Mouse (Mus musculus) granulocyte monocyte progenitor cell, adult 5-6 weeks (primary cell): ENCODE data around the gene 1700088E04Rik. TPM values are rescaled to one million over a fixed set of nuclear protein-coding genes. Genes with fewer than 3 reads are reported as not detected.

ENCODE experiments used
- ATAC-seq: replicated peaks from 2 replicates; pipeline ENCODE4 v1.8.0; 2016; ENCODE audit warnings: mild to moderate bottlenecking, moderate TSS enrichment, inconsistent platforms; ENCODE audit not compliant: poor library complexity, severe bottlenecking
- total RNA-seq, 2 experiments: library from RNA; stranded (forward) in 1 of 2; stranded (reverse) in 1 of 2; fragments of 200-712, 200-1000 nt in 1 of 2; fragments of >200 nt in 1 of 2; fragmentation: Nextera tagmentation in 1 of 2; gene quantifications; 2 replicates each; pipeline ENCODE4 v1.2.3; 2014 to 2017

Gene 1700088E04Rik
- total RNA-seq (2014; fragmentation: Nextera tagmentation) = not detected in 2 replicates
- not detected in 2 replicates for total RNA-seq (2017)

- ATAC-seq = peak; percentile 88
Measured at GRCm38 (mm10) chr15:79140866-79141565, at the start of gene 1700088E04Rik, which contains the start of gene Polr2f. 1700088E04Rik (minus strand) TSS chr15:79141253. Polr2f (plus strand) TSS chr15:79141009.

GRCm38 (mm10) chr15:79187819-79188218 lies 46.8 kb upstream of the 1700088E04Rik start:
- ATAC-seq = no peak

GRCm38 (mm10) chr15:79185213-79185612 lies 44.2 kb upstream of the 1700088E04Rik start:
- ATAC-seq = no peak

- no peak for ATAC-seq
Measured at GRCm38 (mm10) chr15:79176905-79177304, 35.9 kb upstream of the 1700088E04Rik start.

GRCm38 (mm10) chr15:79166712-79167111 lies 25.7 kb upstream of the 1700088E04Rik start:
- no peak for ATAC-seq

- ATAC-seq = no peak
Measured at GRCm38 (mm10) chr15:79165140-79165539, 24.1 kb upstream of the 1700088E04Rik start, which contains the start of gene Sox10. Sox10 (minus strand) TSS chr15:79165240.

- ATAC-seq = no peak
Measured at GRCm38 (mm10) chr15:79164251-79164650, 23.2 kb upstream of the 1700088E04Rik start.

- ATAC-seq = no peak
Measured at GRCm38 (mm10) chr15:79162822-79163221, 21.8 kb upstream of the 1700088E04Rik start.

GRCm38 (mm10) chr15:79162301-79162700 lies 21.2 kb upstream of the 1700088E04Rik start:
- peak; percentile 67 for ATAC-seq

GRCm38 (mm10) chr15:79155572-79155971 lies 14.5 kb upstream of the 1700088E04Rik start:
- ATAC-seq = no peak

- no peak for ATAC-seq
Measured at GRCm38 (mm10) chr15:79152709-79153108, 11.7 kb upstream of the 1700088E04Rik start.

GRCm38 (mm10) chr15:79151881-79152280 lies 10.8 kb upstream of the 1700088E04Rik start:
- ATAC-seq = no peak

- ATAC-seq = peak; percentile 74
Measured at GRCm38 (mm10) chr15:79148533-79148932, 7.5 kb upstream of the 1700088E04Rik start.

GRCm38 (mm10) chr15:79145522-79145921 lies 4.5 kb upstream of the 1700088E04Rik start:
- ATAC-seq = no peak

GRCm38 (mm10) chr15:79144021-79144420 lies 3.0 kb upstream of the 1700088E04Rik start:
- ATAC-seq = no peak

- ATAC-seq = no peak
Measured at GRCm38 (mm10) chr15:79143316-79143715, 2.3 kb upstream of the 1700088E04Rik start.

GRCm38 (mm10) chr15:79141566-79141917 lies 489 bp upstream of the 1700088E04Rik start:
- ATAC-seq = no peak; the same call in 1 of the 2 replicates

GRCm38 (mm10) chr15:79139640-79140039 lies 1.4 kb downstream of the 1700088E04Rik start:
- no peak for ATAC-seq

GRCm38 (mm10) chr15:79135783-79136575 lies 5.1 kb downstream of the 1700088E04Rik start:
- no peak for ATAC-seq

- ATAC-seq = no peak
Measured at GRCm38 (mm10) chr15:79135332-79135731, 5.7 kb downstream of the 1700088E04Rik start.
